Mouse (Mus musculus): ENCODE results near the gene Spen. TPM values are rescaled to one million over a fixed set of nuclear protein-coding genes. Genes with fewer than 3 reads are reported as not detected.
A peak's percentile ranks its signal among the peaks of the same experiment; 100 is the strongest.

Spen gene
- total RNA-seq, 2 experiments from 2014 or later = 31.1 to 32.4 TPM

DNA sequence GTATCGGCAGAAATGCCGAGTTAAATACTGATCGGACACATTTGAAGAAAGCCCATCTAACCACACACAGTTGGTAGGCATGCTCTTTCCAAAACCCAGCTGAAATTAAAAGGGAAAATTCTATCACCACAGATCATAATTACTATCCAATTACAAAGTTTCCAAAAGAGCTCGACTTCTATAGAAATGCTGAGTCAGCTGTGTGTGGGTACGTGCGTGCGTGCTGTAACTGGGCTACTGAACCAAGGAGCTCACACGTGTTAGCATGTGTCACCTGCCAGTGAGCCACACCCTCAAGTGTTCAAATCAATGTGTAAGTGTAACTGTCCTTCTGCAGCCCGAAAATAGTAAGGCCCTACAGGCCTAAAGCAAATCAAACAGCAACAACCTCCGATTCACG is 50.8 kb downstream of the Spen start:
- DNase-seq = no peak
- intact Hi-C loops (cut with DNase I) = loop anchor here (5.0 kb wide), 1 partner anchor 75 kb away; no protein-coding TSS in a partner anchor

DNA sequence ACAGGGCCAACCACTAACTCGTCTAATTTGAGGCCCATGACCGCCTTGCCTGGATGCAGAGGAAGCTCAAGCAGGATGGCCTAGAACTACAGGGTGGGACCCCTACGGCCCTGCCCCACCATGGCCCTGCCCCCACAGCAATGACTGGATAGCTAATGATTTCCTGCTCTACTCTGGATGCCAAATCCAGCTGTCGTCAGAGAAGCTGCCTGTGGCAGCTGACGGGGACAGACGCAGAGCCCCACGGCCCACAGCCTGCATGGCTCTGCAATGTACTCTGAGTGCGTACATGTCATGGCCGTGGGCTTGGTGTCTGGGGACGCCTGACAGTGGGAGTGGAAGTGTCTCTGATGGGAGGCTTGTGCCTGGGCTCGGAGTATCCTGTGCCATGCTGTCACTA is 54.3 kb downstream of the Spen start:
- no peak for DNase-seq
- intact Hi-C loops (cut with DNase I) = loop anchor here (5.0 kb wide), 1 partner anchor 93 kb away; no protein-coding TSS in a partner anchor

DNA sequence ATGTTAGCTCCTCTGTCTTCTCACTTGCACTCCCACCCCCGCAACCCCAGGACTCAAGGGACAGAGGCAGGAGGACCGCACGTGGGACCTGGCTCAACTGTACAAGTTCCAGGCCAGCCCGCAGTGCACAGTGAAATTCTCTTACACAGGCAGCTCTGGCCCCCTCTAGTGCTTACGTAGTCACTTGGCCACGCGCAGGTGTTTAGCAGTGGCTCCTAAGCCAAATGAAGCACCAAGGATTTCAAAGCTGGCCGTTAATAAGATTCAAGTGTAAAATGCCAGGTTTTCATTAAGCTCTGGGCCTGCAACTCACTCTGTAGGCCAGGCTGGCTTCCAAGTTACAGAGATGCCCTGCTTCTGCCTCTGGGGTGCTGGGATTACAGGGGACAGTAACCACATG is 59.0 kb downstream of the Spen start:
- intact Hi-C loops (cut with DNase I) = no loop called here
- no peak for DNase-seq

DNA sequence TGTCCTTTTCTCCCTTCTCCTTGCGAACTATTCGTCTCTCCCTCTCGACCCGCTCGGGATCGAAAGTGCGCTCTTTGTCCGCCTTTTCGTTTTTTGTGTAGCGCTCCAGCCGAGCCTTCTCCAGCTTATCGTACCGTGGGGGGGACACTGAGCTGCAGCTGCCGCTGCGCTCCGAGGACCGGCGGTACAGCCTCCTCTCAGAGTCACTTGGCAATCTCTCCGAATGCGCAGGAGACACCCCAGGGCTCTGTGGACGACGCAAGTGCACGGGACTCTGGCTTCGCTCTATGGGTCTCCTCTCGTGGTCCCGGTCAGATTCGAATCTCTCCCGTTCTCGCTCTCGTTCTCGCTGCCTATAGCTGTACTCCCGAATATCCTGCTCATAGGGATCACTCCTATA is 59.6 kb downstream of the Spen start:
- DNase-seq = no peak
- intact Hi-C loops (cut with DNase I) = no loop called here

DNA sequence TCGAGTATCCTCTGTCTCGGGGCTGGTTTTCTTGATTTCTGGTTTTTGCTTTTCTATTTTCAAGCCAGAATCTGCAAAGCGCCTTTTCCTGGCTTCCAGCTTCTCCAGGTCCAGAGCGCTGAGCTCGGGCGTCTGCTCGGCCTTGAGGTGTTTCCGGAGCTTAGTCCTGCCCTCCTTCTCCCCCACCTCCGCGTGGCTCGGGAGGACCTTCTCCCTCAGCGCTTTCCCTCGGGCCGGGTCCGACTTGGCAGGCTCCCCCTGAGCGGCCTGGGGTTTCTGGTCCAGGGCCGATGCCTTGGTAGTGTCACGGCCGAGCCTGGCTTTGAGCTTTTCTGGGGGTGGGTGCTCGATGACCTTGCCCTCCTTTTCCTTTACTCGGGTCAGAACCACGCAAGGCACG is 60.2 kb downstream of the Spen start:
- no peak for DNase-seq
- intact Hi-C loops (cut with DNase I) = no loop called here

DNA sequence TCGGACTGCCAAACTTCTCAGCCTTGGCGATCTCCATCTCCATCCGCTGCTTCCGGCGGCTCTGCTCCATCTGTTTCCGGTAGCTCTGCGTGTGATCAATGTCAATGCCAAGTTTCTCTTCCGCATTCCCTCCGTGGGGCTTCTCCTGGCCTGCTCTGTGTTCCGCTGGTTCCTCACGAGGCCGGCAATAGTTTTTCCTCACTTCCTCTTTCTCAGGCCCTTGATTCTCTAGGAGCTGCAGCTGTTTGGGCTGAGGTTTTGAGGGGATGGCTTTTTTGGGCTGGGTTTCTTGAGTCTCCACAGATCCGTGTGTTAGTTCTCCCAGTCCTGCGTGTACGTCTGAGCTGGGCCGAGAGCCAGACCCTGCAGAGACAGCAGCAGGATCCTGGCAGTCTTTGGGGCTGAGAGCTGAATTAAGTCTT is 60.7 kb downstream of the Spen start:
- peak; percentile 40 to 48 for DNase-seq
- intact Hi-C loops (cut with DNase I) = no loop called here

DNA sequence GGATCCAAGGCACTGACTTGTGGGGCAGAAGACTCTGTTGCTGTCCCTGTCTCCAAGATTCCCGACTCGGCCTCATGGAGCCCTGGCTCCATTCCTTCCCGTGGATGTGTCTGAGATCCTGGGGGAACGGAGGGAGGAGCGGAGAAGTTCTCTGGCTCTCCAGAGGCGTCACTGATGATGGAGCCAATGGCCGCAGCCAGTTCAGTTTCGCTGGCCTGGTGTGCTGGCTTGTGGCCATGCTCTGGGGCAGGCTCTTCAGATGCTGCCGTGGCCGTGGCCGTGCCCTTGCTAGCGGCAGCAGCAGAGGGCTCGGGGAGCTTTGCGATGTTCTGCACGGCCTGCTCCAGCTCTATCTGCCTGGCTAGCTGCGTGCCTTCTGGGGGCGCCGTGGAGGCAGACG is 64.0 kb downstream of the Spen start:
- intact Hi-C loops (cut with DNase I) = no loop called here

DNA sequence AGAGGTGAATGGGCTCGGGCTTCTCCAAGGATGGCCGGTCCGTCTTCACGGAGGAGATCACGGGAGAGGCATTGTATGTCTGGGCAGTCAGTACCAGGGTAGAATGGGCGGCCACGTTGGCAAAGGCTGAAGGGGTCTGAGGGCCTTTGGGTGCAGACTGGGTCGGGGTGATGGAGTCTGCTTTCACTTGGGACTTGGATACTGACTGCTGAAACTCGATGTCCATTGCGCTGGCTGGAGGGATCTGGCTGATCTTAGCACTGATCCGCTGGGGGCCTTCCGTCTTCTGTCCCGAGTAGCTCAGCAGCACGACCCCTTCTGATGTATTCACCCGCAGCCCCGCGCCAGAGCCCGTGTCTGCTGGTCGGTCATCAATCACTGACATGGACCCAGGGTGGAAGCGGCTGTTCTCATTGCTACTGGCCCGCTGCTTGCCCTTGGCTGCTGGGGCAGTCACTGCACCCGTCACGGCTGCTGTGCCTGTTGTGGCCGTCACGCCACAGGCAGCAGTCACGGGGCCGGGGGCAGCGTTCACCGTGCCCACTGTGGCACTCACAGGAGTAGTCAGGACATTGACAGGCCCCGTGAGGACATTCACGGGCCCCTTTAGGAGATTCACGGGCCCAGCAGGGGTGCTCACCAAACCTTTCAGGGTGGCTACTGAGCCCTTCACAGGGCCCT is 65.6 kb downstream of the Spen start:
- intact Hi-C loops (cut with DNase I) = no loop called here
- DNase-seq = no peak

More for the DNA sequence above, 64.0 kb downstream of the Spen start:
- DNase-seq = no peak

DNA sequence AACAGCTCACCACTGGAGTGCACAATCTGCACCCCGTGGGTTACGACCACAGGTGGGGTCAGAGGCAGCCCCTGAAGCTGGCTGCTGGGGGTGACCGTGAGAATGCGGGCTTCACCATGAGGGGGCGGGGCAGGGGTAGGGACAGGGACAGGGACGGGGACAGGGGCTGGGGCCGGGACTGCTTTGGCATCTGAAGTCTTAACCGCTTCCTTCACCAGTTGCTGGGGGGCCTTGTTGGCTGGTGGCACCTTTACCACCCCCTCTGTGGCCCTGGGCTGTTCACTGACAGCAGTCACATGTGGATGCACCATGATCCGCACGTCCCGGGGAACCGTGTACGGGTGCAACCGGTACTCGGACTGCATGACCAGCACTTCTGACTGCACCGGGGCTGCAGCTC is 66.9 kb downstream of the Spen start:
- no peak for DNase-seq

DNA sequence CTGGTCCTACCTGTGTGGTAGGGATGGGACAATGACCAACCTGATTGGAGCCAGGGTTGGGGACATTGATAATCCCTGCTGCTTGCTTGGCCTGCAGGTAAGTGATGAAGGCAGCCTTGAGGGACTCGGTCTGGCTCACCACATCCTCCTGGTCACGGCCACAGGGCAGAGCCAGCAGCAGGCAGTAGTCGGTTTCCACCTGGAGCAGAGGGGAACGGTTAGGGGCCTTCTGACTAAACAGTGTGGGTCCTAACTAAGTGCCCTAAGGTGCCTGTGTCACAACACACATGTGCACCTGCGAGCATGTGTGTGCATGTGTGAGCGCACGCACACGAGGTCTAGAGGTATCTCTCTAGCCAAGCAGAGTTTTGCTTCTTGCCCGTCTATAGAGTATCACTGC is 69.1 kb downstream of the Spen start:
- no peak for DNase-seq
- intact Hi-C loops (cut with DNase I) = no loop called here

More for the DNA sequence above, 66.9 kb downstream of the Spen start:
- intact Hi-C loops (cut with DNase I) = no loop called here

DNA sequence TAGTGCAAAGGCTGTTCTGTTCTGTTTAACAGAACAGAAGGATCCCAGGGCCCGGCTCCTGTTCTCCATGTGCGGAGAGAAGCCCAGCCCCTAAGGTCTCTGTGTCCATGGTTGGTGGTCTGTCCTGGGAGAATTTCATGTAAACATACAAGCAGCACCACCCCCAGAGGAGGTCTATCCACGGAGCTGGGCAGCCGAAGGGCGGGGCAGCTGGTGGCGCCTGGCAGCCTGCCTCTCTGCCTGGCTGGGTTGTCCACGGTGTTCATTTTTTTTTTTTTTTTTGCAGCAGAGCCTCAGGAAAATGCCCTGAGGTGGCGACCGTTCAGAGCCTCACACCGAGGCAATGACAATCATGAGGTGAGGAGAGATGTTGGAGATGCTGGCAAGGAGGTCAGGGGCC is 69.8 kb downstream of the Spen start:
- intact Hi-C loops (cut with DNase I) = no loop called here
- DNase-seq = no peak

DNA sequence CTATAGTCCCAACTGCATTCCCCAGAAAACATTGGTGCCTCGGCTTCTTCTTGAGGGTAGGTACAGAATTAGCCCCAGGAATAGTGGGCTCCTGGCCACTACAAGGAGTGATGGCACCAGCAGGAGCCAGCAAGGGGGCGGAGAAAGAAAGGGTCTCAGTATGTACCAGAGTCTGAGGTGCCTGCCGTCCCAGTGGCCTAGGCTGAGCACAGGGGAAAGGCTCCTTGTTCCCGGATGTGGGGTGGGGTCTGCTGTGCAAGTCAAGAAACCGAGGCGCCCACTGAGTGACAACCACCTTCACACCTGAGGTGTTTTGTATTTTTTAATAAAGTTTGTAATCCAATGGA is 70.8 kb downstream of the Spen start:
- intact Hi-C loops (cut with DNase I) = no loop called here
- DNase-seq = no peak

DNA sequence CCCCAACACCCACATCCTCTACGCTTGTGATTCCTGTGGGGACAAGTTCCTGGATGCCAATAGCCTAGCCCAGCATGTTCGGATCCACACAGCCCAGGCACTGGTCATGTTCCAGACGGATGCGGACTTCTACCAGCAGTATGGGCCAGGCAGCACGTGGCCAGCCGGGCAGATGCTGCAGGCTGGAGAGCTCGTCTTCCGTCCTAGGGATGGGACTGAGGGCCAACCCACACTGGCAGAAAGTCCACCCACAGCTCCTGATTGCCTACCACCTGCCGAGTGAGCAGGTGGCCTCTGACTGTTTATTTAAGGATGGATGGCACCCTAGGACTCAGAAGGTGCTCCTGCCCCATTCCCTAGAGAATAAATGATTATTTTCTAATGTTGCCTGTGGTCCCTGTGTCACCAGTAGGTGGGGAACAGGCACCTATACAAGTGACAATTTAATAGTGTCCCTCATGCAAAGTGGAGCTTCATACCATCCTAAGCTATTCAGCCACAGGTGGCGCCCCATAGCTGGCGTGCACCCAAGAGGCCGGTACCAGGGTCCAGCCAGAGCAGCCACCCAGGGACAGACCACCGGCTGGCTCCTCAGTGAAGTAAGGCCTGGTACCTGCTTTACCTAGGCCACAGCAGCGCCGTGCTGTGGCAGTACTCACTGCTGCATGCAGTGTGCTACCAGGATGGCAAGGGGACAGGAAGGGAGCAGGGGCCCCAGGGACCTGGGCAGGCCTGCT is 71.4 kb downstream of the Spen start:
- intact Hi-C loops (cut with DNase I) = no loop called here
- DNase-seq = no peak

DNA sequence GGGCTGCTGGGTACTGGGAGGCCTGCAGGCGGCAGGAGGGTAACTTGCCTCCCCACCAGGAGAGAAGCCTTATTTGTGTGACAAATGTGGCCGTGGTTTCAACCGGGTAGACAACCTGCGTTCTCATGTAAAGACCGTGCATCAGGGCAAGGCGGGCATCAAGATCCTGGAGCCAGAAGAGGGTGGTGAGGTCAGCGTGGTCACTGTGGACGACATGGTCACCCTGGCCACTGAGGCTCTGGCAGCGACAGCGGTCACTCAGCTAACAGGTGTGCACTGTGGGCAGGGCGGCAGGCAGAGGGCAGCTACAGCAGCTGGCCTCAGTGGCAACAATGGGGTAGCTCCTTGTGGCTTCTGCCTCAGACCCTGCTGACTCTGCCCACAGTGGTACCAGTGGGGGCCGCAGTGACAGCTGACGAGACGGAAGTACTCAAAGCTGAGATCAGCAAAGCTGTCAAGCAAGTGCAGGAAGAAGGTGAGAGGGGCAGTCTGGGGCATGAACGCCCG is 72.1 kb downstream of the Spen start:
- intact Hi-C loops (cut with DNase I) = no loop called here
- no peak for DNase-seq

DNA sequence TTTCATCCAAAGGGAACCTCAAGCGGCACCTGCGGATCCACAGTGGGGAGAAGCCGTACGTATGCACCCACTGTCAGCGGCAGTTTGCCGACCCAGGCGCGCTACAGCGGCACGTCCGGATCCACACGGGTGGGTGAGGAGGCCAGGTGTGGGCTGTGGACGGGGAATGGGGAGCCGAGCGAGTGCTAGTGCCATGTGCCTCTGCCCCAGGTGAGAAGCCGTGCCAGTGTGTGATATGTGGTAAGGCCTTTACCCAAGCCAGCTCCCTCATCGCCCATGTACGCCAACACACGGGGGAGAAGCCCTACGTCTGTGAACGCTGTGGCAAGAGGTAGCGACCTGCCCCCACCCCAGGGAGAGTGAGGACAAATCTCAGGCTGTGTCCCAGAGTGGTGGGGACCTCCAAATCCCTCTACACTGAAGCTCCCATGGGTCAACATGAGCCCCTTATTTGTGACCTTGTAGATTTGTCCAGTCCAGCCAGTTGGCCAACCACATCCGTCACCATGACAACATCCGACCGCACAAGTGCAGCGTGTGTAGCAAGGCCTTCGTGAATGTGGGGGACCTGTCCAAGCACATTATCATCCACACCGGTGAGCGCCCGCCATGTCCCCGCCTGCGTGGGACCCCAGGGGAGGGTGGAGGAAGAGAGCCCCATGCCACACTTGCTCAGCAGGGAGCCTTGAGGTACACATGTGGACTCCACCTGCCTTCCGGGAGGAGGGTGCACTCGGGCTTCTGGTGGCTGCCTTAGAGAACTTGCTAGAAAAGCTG is 72.7 kb downstream of the Spen start:
- intact Hi-C loops (cut with DNase I) = no loop called here
- DNase-seq = no peak

DNA sequence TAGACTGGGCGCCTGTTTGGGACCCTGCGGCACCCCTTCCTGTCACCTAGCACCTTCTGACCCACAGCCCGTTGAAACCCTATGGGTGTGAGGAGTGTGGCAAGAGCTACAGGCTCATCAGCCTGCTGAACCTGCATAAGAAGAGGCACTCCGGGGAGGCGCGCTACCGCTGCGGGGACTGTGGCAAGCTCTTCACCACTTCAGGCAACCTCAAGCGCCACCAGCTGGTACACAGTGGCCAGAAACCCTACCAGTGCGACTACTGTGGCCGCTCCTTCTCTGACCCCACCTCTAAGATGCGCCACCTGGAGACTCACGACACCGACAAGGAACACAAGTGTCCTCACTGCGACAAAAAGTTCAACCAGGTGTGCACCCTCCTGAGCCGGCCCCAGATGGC is 73.7 kb downstream of the Spen start:
- intact Hi-C loops (cut with DNase I) = no loop called here
- no peak for DNase-seq

DNA sequence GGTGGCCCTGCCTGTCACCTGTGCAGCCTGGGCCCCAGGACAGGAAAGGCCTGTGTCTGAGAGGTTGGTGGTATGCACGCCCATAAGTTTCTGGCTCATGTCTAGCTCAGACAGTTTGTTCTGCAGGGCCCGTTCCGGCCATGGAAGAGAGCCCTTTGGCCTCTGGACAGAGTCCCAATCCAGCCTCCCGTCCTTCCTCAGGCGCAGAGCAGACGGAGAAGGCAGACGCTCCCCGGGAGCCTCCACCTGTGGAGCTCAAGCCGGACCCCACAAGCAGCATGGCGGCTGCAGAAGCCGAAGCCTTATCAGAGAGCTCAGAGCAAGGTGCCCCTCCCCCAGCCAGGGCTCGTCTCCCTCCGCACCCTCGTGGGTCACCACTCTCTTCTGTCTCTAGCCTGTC is 74.9 kb downstream of the Spen start:
- intact Hi-C loops (cut with DNase I) = no loop called here
- DNase-seq = no peak

DNA sequence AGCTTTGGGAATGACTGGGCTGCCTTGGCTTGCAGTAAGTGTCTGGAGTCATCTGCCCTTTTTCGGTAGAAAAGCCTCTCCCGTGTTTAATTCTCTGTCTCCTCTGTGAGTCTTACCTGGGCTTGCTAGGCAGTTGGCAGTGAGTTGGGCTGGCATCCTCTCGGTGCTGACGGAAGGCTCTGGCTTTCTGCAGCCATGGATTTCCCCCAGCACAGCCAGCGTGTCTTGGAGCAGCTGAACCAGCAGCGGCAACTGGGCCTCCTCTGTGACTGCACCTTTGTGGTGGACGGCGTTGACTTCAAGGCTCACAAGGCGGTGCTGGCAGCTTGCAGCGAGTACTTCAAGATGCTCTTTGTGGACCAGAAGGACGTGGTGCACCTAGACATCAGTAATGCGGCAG is 76.8 kb downstream of the Spen start:
- intact Hi-C loops (cut with DNase I) = no loop called here
- DNase-seq = no peak

DNA sequence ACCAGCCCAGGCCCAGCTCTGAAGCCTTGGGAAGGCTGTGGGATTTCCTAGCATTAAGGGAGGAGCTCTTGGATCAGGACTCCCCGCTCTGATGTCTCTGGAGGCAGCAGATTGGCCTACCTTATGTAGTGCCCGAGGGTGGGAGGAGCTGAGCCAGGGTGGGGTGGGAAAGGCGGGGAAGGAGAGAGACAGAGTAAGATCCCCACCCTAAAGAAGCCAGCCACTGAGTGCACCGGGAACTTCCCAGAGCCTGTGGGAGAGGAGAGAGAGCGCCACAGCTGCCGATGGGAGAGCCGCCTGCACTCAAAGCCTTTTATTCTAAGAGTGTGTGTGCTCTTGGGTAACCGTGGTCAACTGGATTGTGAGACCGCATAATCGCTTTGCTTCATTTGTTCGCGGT is 77.3 kb downstream of the Spen start:
- no peak for DNase-seq
- intact Hi-C loops (cut with DNase I) = no loop called here

DNA sequence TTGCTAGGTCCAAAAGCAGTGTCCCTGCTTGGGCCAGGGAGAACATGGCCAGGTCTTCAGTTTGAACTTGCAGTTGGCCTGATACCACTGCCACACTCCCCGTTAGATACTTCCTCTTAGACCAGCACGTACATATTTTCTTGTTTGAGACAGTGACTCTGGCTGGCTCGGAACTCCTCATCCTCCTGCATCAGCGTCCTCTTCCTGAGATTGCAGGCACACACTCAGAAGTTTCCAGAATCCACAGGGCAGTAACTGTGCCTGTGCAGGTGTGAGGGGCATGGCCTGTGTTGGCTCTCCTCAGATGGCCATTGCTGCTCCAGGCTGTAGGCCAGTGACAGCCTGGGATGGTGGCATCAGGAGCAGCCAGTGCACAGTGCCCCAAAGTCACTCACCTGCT is 77.9 kb downstream of the Spen start:
- no peak for DNase-seq
- intact Hi-C loops (cut with DNase I) = no loop called here

DNA sequence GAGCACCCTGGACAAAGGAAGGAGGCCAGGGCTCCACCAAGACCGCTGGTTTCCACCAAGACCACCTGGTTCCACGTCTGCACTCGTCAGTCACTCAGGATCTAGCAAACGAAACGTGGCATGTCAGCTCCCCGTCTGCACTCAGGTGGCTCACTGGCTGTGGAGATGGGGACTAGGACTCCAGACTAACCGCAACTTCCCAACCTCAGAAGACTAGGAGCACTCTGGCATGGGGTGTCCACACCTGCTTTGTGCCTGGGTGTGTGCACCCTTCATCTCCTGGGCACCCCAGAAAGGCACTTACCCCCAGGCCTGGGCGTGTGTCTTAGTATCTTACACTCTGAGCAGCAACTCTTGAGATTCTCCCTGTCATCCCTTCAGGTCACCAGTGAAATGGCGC is 78.6 kb downstream of the Spen start:
- intact Hi-C loops (cut with DNase I) = loop anchor here (2.0 kb wide), 1 partner anchor 35 kb away; no protein-coding TSS in a partner anchor
- DNase-seq = no peak
